Mouse (Mus musculus) thymus, adult 2 months (tissue): ENCODE data around the gene Itgb5.

Experiments
- CTCF ChIP-seq: fragments of 200-500 bp; IDR thresholded peaks from 2 replicates; pipeline ENCODE4 v1.5.1; 2012; ENCODE audit warnings: mild to moderate bottlenecking, control low read depth, low read length, moderate library complexity, borderline replicate concordance; ENCODE audit not compliant: control insufficient read depth, poor library complexity, insufficient read depth; ENCODE audit errors: extremely low read depth
- POLR2A ChIP-seq: fragments of 200-500 bp; IDR thresholded peaks from 2 replicates; pipeline ENCODE4 v1.6.1; 2012; ENCODE audit warnings: mild to moderate bottlenecking, low read length, control low read depth, moderate library complexity; ENCODE audit not compliant: control insufficient read depth, poor library complexity, insufficient read depth; ENCODE audit errors: extremely low read depth

DNA sequence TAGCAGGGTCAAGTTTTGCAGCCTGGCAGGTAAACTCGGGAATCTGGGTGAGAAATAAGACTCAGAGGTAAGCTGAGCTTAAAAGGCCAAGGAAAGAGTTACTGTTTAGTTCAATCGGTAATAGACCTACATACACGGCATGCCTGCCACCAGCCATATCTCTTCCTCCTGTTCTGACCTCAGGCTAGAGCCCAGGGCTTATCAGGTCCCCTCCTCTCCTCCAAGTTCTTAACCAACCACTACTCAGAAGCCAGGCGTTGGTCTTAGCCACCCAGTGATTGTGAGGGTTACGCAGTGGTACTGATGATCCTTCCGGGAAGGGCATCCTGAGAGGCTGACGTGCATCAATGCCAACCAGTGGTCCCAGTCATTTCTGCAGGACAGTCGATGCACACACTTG lies 94.3 kb downstream of the Itgb5 start:
- TF ChIP-seq CTCF (no peak), POLR2A (no peak)
